Mouse (Mus musculus) liver, adult 2 months (tissue): ENCODE data around the gene Casz1.

Source experiments
- CTCF ChIP-seq: fragments of 200-500 bp; IDR thresholded peaks from 2 replicates; pipeline ENCODE4 v1.5.1; 2011; ENCODE audit warnings: low read depth, low read length, control low read depth
- POLR2A ChIP-seq: fragments of 200-500 bp; IDR thresholded peaks from 2 replicates; pipeline ENCODE4 v1.6.1; 2011; ENCODE audit warnings: low read length, control low read depth; ENCODE audit not compliant: insufficient read depth; ENCODE audit errors: extremely low read depth

- TF ChIP-seq CTCF = peak; percentile 72
- no peak for TF ChIP-seq POLR2A
Observed at GRCm38 (mm10) chr4:148908214-148908681, 104.0 kb downstream of the Casz1 start.
